Mouse (Mus musculus): ENCODE data around the gene Prepl.

Prepl gene

DNA sequence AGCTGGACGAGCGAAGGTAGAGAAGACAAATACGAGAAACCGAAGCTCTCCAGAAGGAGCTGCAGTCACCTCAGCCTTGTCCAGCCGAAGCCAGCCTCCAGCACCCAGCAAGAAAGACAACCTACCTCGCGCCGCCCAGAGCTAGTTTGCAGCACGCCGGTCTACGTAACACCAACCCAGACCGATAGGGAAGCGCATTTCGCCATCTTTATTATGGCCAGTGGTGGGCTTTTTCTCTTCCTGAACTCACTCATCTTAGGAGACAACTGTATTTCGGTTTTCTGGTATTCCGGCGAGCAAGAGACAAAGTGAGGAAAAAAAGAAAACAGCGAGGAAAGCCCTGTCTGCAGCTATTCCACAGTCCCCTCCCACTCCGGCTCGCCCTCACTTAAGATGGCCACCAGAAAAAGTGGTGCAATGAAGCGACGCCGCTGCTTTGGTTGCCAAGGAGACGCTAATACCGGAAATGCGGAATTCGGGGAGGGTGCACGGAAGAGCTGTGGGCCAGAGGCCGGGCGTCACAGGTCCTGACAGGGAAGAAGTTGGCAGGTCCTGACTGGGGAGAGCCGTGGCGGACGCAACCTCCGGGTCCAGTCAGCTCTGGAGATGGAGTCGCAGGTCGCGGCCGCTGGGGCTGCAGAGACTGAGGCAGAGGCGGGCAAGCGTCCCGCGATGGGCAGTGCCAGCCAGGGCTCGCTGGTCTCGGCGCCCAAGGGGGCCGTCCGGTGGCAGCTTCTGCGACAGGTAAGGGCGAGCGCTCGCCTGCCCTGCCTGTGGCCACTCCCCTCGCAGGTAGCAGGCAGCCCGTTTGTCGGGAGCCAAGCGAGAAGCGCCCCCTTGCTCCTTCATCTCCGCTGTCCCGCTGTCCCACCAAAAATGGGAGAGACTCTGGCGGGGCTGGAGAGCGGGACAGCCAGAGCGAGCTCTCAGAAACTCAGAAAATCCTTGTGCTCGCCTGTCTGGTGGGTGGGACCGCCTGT lies at the start of gene Prepl, which contains the start of gene Camkmt:
Prepl (minus strand) TSS at position 122 of the 980 bp plus-strand sequence.
Camkmt (plus strand) TSS at position 433 of the 980 bp plus-strand sequence.
- DNase-seq (ENCODE audit: low read depth, low spot score), result peak; percentile 94

GRCm38 (mm10) chr17:85138393-85138792 lies 48.4 kb upstream of the Prepl start:
- no peak for DNase-seq (ENCODE audit: low read depth, low spot score)

- DNase-seq (ENCODE audit: low read depth, low spot score), result peak; percentile 22
These were observed 26.6 kb upstream of the Prepl start for GRCm38 (mm10) chr17:85116643-85117042.

DNA sequence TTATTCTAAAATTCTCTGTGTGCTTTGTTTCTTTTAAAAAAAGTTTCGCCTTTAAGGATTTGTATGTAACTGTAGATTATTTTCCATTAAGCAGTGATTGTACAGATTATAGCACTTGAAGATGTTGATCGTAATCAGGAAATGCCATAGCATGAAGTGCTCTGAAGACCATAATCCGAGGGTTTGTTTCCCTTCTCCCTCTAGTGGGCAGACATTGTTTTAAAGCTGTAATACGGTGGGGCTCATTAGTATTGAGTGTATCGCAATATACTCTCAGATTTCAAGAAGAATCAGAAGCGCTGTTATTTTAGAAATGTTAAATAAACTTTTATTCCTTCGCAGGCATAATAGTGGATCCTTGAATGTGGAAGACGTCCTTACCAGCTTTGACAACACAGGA lies 23.4 kb upstream of the Prepl start:
- DNase-seq (ENCODE audit: low read depth, low spot score), result no peak

GRCm38 (mm10) chr17:85110640-85111039 lies 20.6 kb upstream of the Prepl start:
- DNase-seq (ENCODE audit: low read depth, low spot score), result no peak

- DNase-seq (ENCODE audit: low read depth, low spot score), result no peak
These were observed 13.3 kb upstream of the Prepl start for GRCm38 (mm10) chr17:85103310-85103709.

DNA sequence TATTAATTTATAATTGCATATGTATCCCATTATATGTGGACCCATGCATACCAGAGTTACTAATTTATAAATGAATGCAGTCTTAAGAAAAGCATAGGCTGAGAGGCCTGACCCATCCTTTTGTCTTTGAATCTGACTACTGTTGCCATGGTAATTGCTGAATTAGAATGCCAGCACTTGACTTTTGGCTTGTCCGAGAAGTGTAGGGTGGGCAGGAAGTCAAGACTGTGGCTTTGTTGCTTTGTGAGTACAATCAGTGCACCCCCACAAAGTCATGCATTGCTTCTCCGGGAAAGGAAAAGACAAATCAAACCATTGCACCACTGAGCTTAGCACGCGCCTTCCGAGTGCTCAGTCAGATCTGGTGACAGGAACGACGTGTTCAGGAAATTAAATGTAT lies 11.7 kb upstream of the Prepl start:
- no peak for DNase-seq (ENCODE audit: low read depth, low spot score)

- DNase-seq (ENCODE audit: low read depth, low spot score), result no peak
These were observed 10.2 kb upstream of the Prepl start for GRCm38 (mm10) chr17:85100232-85100631.

DNA sequence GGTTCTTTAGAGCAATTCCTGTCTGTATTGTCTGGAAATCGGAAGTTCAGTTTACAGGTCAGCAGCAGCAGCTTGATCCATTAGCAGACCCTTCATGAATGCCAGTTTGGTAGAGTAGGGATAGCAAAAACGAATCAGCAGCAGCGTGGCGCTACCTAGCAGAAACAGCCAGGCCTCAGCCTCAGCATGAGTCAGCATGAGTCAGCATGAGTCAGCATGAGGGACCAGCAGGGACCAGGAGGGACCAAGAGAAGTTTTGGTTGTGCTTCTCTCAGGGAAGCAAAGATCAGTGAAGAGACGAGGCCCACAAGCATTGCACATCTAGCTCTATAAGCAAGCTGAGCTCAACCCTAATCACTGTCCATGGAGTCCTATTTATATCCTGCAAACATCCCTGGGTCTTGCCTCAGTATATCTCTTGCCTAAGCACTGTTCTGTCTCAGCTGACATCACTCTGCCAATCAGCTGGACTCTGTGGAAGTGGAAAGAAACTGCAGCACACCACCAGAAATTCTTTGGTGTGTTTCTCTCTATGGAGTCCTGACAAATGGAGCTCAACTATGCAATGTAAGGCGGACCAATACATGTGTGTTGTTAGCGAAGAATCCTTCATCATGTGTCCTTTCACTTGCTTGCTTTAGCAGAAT lies 8.8 kb upstream of the Prepl start:
- DNase-seq (ENCODE audit: low read depth, low spot score), result no peak

DNA sequence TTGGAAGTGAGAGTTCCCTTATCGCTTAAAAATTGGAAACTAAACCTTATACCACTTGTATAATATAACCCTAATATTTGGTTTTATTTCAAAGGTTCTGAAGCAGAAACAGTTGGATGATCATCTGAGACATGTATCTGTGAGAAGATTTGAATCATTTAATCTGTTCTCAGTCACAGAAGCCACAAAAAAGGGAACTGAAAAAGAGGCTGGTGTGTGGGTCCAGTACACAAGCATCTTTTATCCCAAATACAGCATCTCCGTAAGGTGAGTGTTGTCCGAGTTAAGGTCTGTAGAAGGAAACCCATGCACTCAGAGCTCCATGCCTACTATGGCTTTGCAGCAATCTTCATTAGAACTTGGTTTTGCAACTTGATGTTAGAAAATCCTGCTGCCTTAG lies 6.4 kb upstream of the Prepl start:
- no peak for DNase-seq (ENCODE audit: low read depth, low spot score)

- no peak for DNase-seq (ENCODE audit: low read depth, low spot score)
These were observed 1.7 kb upstream of the Prepl start for GRCm38 (mm10) chr17:85091762-85092161.

DNA sequence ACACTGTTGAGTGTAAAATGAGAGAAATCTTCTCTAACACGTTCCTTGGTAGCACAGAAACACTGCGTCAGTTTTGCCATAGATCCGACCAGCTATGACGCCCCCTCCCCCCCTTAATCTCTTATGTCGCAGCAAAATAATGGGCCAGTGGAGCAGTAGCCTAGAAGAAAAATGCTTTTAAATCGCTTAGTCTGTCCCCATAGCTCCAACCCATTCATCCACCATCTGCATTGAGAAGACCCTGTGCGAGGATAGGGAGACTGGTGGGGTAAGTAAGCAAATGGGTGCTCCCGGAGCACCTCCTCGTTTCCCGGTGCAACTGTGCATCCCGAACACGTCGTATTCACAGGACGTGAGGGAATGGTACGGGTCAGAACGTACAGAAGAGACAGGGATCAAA lies 420 bp downstream of the Prepl start:
- DNase-seq (ENCODE audit: low read depth, low spot score), result no peak

- no peak for DNase-seq (ENCODE audit: low read depth, low spot score)
These were observed 1.0 kb downstream of the Prepl start for GRCm38 (mm10) chr17:85089011-85089410.

DNA sequence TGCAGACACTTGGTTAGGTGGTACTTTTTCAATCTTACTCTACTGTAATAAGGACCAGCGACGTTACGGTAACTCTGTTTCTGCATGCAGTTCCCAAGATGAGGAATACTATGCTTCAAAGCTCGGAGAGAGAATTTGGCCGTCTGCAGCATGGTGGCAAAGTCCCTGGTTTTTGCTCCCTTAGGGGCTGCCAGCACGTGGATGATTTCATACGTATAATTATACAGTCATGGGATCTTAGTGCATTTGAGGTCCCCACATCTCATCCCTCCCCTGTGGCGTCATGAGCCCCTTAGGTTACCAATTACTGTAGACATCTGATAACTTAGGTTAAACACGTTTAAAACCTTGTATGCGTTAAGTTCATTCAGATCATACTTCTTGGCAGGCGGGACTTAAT lies 1.6 kb downstream of the Prepl start:
- DNase-seq (ENCODE audit: low read depth, low spot score), result no peak

GRCm38 (mm10) chr17:85087591-85087990 lies 2.5 kb downstream of the Prepl start:
- no peak for DNase-seq (ENCODE audit: low read depth, low spot score)

DNA sequence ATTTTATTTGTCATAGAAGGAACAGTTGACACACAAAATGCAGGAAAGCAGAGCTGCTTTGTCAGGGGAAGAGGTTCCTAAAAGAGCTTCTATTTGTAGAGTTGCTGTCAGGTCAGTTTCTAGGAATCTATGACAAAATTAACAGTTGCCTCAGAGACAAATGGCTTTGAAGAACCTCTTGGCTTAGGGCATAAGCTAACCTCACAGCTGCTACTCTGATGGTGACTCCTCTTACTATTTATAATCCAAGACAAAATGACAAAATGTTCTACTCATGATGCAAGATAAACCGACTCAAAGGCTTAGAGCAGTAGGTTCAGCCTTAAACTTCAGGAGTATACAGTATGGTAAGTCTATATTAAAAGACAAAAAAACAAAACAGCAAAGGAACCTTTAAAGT lies 3.5 kb downstream of the Prepl start:
- DNase-seq (ENCODE audit: low read depth, low spot score), result no peak

- no peak for DNase-seq (ENCODE audit: low read depth, low spot score)
These were observed 4.7 kb downstream of the Prepl start for GRCm38 (mm10) chr17:85085335-85085734.

- no peak for DNase-seq (ENCODE audit: low read depth, low spot score)
These were observed 9.3 kb downstream of the Prepl start for GRCm38 (mm10) chr17:85080781-85081180.

DNA sequence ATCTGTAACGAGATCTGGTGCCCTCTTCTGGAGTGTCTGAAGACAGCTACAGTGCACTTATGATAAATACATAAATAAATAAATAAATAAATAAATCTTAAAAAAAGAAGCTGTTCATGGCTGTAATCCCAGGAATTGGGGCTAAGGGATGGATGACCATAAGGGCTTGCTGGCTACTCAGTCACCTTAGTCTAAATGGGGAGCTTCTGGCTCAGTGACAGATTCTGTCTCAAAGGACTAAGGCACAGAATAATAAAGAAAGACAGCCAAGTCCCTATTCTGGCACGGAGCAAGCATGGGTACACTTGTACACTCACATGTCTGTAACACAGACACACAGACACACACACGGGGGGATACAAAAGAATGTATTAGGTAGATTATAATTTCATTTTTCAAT lies 10.8 kb downstream of the Prepl start:
- no peak for DNase-seq (ENCODE audit: low read depth, low spot score)

- DNase-seq (ENCODE audit: low read depth, low spot score), result no peak
These were observed 16.0 kb downstream of the Prepl start for GRCm38 (mm10) chr17:85074083-85074482.

GRCm38 (mm10) chr17:85073214-85073613 lies 16.8 kb downstream of the Prepl start:
- no peak for DNase-seq (ENCODE audit: low read depth, low spot score)

GRCm38 (mm10) chr17:85072383-85072782 lies 17.7 kb downstream of the Prepl start:
- no peak for DNase-seq (ENCODE audit: low read depth, low spot score)
